Mouse (Mus musculus) CH12.LX (cell line): Measurements from ENCODE around the gene Fam186b.

Source experiments
- BHLHE40 ChIP-seq: IDR thresholded peaks from 2 replicates; pipeline ENCODE4 v1.6.1; 2011; ENCODE audit warnings: mild to moderate bottlenecking, low read depth, low read length, improper control_type of control experiment
- CHD2 ChIP-seq: IDR thresholded peaks from 2 replicates; pipeline ENCODE4 v1.6.1; 2011; ENCODE audit warnings: low read length, improper control_type of control experiment
- CTCF ChIP-seq, 2 experiments: IDR thresholded peaks in 1 of 2; conservative IDR thresholded peaks in 1 of 2; 2 replicates each; pipeline ENCODE4 v1.5.1; 2011 to 2012; ENCODE audit warnings: low read depth in 2 of 2, low read length in 2 of 2, improper control_type of control experiment in 1 of 2, inconsistent platforms in 1 of 2, mild to moderate bottlenecking in 1 of 2, moderate library complexity in 1 of 2
- E2F4 ChIP-seq: IDR thresholded peaks from 2 replicates; pipeline ENCODE4 v1.6.1; 2011; ENCODE audit warnings: low read depth, low read length, improper control_type of control experiment; ENCODE audit not compliant: insufficient replicate concordance
- JUND ChIP-seq: conservative IDR thresholded peaks from 2 replicates; pipeline ENCODE4 v1.6.1; 2011; ENCODE audit warnings: low read depth, low read length, improper control_type of control experiment
- MAFK ChIP-seq: IDR thresholded peaks from 2 replicates; pipeline ENCODE4 v1.6.1; 2011; ENCODE audit warnings: low read length, improper control_type of control experiment; ENCODE audit not compliant: insufficient replicate concordance
- MAX ChIP-seq: IDR thresholded peaks from 2 replicates; pipeline ENCODE4 v1.6.1; 2011; ENCODE audit warnings: low read length, improper control_type of control experiment
- MEF2A ChIP-seq: IDR thresholded peaks from 2 replicates; pipeline ENCODE4 v1.6.1; 2014; ENCODE audit warnings: low read depth, mild to moderate bottlenecking, inconsistent platforms, low read length, improper control_type of control experiment, borderline replicate concordance
- POLR2A ChIP-seq: IDR thresholded peaks from 2 replicates; pipeline ENCODE4 v1.6.1; 2011; ENCODE audit warnings: low read depth, mild to moderate bottlenecking, improper control_type of control experiment, low read length
- RAD21 ChIP-seq: IDR thresholded peaks from 2 replicates; pipeline ENCODE4 v1.6.1; 2011; ENCODE audit warnings: low read depth, mild to moderate bottlenecking, low read length, improper control_type of control experiment, moderate library complexity
- TBP ChIP-seq: conservative IDR thresholded peaks from 2 replicates; pipeline ENCODE4 v1.6.1; 2011; ENCODE audit warnings: low read depth, low read length, improper control_type of control experiment
- TCF12 ChIP-seq: IDR thresholded peaks from 2 replicates; pipeline ENCODE4 v1.6.1; 2014; ENCODE audit warnings: low read depth, mild to moderate bottlenecking, inconsistent platforms, low read length, improper control_type of control experiment
- ZKSCAN1 ChIP-seq: IDR thresholded peaks from 2 replicates; pipeline ENCODE4 v1.6.1; 2012; ENCODE audit warnings: low read depth, inconsistent platforms, low read length, improper control_type of control experiment, borderline replicate concordance
- ZNF384 ChIP-seq: IDR thresholded peaks from 2 replicates; pipeline ENCODE4 v1.6.1; 2012; ENCODE audit warnings: low read depth, low read length, improper control_type of control experiment, inconsistent platforms

DNA sequence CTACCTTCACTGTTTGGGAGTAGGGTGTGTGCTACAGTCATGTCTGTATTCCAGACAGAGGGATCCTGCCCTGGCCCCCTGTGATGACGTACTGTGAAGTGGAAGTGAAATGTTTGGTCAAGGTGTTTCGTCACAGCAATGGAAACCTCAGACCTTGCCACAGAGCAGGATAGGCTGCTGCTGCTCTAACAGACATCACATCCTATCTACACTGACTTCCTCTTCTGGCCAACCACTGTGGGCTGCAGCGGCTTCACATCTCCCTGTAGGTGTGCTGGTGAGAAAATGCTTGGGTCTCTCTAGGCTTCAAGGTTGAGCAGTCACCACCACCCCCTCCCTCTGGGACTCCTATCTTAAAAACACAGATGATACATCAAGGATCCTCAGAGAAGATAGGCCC lies 45.4 kb upstream of the Fam186b start:
- TF ChIP-seq MAX (0 out of 2 replicates have a peak, but pooled peaks have one; percentile 13), E2F4 (no peak), POLR2A (peak; percentile 39; the same call in 1 of the 2 replicates), CTCF (conservative IDR thresholded peaks at IDR 0.05 in 1 of 2, IDR thresholded peaks at IDR 0.05 in 1 of 2; ENCODE audit: low read depth in 2 of 2, low read length in 2 of 2) (no peak), RAD21 (no peak; the same call in 1 of the 2 replicates), TBP (0 out of 2 replicates have a peak, but pooled peaks have one; percentile 31), JUND (no peak), BHLHE40 (peak; percentile 53), MEF2A (no peak; the same call in 1 of the 2 replicates), MAFK (no peak), TCF12 (peak; percentile 60; the same call in 1 of the 2 replicates), ZNF384 (no peak), CHD2 (no peak), ZKSCAN1 (no peak)
